Mouse (Mus musculus) A20 (cell line): ENCODE data around the gene Jak3.
"Not testable (repeated sequence)": the region's sequence is repeated elsewhere in the genome, so short reads cannot be mapped to it uniquely, and the experiment has no call there.

Source experiments
- DNase-seq: peaks from one replicate; pipeline ENCODE4 v3.0.0-alpha.2; 2011; ENCODE audit warnings: low read depth, low spot score

Gene Jak3

GRCm38 (mm10) chr8:71686143-71686734 is 10.1 kb downstream of the Jak3 start:
- DNase-seq: no peak

GRCm38 (mm10) chr8:71687616-71688015 is 11.5 kb downstream of the Jak3 start:
- no peak for DNase-seq

GRCm38 (mm10) chr8:71689028-71689427 is 12.9 kb downstream of the Jak3 start, which contains the start of gene Insl3:
Gene Insl3, plus strand, starts transcription at chr8:71689214.
- DNase-seq: no peak

GRCm38 (mm10) chr8:71692509-71692908 is 16.4 kb downstream of the Jak3 start:
- no peak for DNase-seq

GRCm38 (mm10) chr8:71693166-71694041 is 17.3 kb downstream of the Jak3 start:
- no peak for DNase-seq

- DNase-seq: not testable (repeated sequence)
Observed at GRCm38 (mm10) chr8:71695456-71695855, 19.4 kb downstream of the Jak3 start.

GRCm38 (mm10) chr8:71700493-71701269 is 24.6 kb downstream of the Jak3 start:
- DNase-seq: no peak

- DNase-seq: no peak
Observed at GRCm38 (mm10) chr8:71701414-71702086, 25.5 kb downstream of the Jak3 start, which contains the start of gene B3gnt3. Gene B3gnt3, minus strand, starts transcription at chr8:71701789.

- DNase-seq: no peak
Observed at GRCm38 (mm10) chr8:71702087-71702432, 26.0 kb downstream of the Jak3 start.

GRCm38 (mm10) chr8:71702923-71703322 is 26.8 kb downstream of the Jak3 start:
- DNase-seq: no peak

GRCm38 (mm10) chr8:71703400-71703799 is 27.3 kb downstream of the Jak3 start:
- DNase-seq: not testable (repeated sequence)

GRCm38 (mm10) chr8:71707874-71708273 is 31.8 kb downstream of the Jak3 start:
- DNase-seq: peak; percentile 80

- DNase-seq: no peak
Observed at GRCm38 (mm10) chr8:71709134-71709799, 33.2 kb downstream of the Jak3 start.

GRCm38 (mm10) chr8:71709800-71710446 is 33.8 kb downstream of the Jak3 start:
- DNase-seq: peak; percentile 86

- DNase-seq: no peak
Observed at GRCm38 (mm10) chr8:71711574-71711973, 35.5 kb downstream of the Jak3 start.

- DNase-seq: no peak
Observed at GRCm38 (mm10) chr8:71715531-71715930, 39.4 kb downstream of the Jak3 start.

GRCm38 (mm10) chr8:71716561-71717053 is 40.5 kb downstream of the Jak3 start:
- DNase-seq: no peak

- DNase-seq: no peak
Observed at GRCm38 (mm10) chr8:71717096-71717495, 41.0 kb downstream of the Jak3 start.

- DNase-seq: no peak
Observed at GRCm38 (mm10) chr8:71718252-71718651, 42.2 kb downstream of the Jak3 start.

GRCm38 (mm10) chr8:71719218-71719617 is 43.1 kb downstream of the Jak3 start:
- no peak for DNase-seq
